Mouse (Mus musculus): ENCODE measurements at regions not wholly inside any gene's neighbourhood (a gene's known extent, or its start where the extent isn't known, plus 50 kb on each side); places are given as distances from the start of the nearest gene placed in this dataset.
A peak's percentile ranks its signal among the peaks of the same experiment; 100 is the strongest.

DNA sequence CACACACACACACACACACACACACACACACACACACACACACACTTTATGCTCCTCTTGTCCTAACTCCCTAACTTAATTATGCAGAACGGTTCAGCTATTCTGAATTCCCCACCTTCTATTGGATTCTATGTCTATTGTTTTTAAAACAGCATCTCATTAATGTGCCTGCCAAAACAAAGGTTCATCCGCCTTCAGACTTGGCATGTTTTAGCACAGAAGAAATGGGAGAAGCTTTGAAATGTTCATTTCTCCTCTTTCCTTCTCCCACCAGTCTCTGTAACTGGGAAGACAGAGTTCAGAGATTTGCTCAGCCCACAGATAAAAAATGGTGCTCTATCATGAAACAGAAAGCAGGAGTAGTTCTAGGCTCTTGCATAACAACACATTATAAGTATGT lies 90.1 kb upstream of the Ankfn1 start:
- ATAC-seq (ENCODE audit: insufficient number of reproducible peaks, insufficient read depth, low FRiP score, low TSS enrichment, low read depth): no peak
- 81% methylated on average over 2 of the region's 2 CpGs for WGBS

DNA sequence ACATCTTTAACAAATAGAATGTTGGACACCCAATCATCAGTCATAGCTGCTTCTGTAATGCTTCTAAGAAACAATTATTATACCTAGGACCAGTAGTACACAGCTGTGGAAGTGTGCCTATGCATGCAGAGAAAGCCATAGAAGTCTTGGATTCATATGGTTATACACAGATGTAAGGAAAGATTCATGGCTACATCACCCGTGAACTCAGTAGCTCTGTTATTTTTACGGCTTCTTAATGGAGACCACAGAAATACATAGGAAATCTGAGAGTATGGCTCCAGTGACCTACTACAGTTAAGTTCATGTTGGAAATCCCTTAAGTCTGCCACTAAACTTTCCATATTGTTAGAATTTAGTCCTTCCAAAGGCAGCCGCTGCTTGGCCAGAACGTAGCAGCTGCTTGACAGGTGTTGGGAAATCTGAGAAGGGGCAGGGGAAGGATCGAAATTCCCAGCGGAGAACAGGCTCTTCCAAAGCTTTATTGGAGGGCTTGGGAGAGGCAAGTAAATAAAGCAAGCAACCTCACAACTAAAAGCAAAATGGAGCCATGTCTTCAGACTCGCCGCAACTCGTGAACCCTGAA lies 78.8 kb upstream of the Ankfn1 start:
- H3K4me3 ChIP-seq (replicated peaks): no peak overlapping the region
- peaks cover 8% of the 10 kb centered on the region; the same call in 1 of the 2 replicates for H3K27me3 ChIP-seq
- WGBS: 36% methylated on average over 9 of the region's 9 CpGs
- H3K4me1 ChIP-seq (replicated peaks): peaks cover 14% of the 10 kb centered on the region
- H3K4me2 ChIP-seq: peak overlapping the region; percentile 13; the same call in 1 of the 2 replicates
- no peaks in the 10 kb centered on the region for H3K9me3 ChIP-seq
- 0 out of 2 replicates have a peak overlapping the region, but pooled peaks have one; percentile 9 for H3K27ac ChIP-seq
- no peaks in the 10 kb centered on the region for H3K36me3 ChIP-seq
- peak; percentile 71; the same call in 1 of the 2 replicates for ATAC-seq (ENCODE audit: insufficient number of reproducible peaks, insufficient read depth, low FRiP score, low TSS enrichment, low read depth)
- no peak overlapping the region for H3K9ac ChIP-seq (replicated peaks)

More for the DNA sequence above, 90.1 kb upstream of the Ankfn1 start:
- Histone ChIP-seq H3K36me3 (no peaks in the 10 kb centered on the region), H3K4me1 (replicated peaks) (no peaks in the 10 kb centered on the region), H3K4me3 (replicated peaks) (no peak overlapping the region), H3K9ac (replicated peaks) (no peak overlapping the region), H3K9me3 (no peaks in the 10 kb centered on the region), H3K4me2 (no peak overlapping the region), H3K27me3 (no peaks in the 10 kb centered on the region; the same call in 1 of the 2 replicates), H3K27ac (no peak overlapping the region)

- H3K4me1 ChIP-seq (replicated peaks): 0 out of 2 replicates have a peak, but pooled peaks cover 5% of the 10 kb centered on the region
Observed at GRCm38 (mm10) chr11:89841853-89842252, 64.4 kb upstream of the Ankfn1 start.

DNA sequence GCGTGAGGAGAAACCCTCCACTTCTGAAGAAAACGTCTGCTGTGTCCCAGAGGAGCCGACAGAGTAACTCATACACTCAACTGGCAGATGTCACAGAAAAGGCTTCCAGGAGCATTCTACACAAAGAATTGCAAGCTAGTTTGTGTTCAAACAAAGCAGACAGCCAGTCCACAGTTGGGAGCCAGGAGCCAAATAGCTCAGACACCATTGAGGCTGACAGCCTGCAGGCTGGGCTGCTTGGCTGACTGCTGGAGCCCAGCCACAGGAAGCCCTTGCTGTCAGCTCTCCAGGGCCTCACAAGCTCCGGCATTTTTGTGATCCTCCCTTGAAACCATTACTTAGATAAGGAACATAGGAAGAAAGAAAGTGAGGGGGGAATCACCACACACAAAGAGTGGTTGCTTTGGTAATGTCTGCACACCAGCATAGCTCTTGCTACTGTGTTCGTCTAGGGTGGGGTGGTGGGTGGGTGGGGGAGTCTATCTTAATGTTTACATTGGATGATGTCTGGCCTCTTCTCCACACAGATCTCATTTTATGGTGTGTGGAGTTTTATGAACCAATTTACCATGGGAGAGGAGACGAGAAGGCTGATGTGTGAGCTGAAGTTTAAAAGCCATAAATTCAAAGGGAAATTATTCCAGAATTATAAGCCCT lies 62.3 kb upstream of the Ankfn1 start:
- no peak overlapping the region for H3K27ac ChIP-seq
- 32% methylated on average over 6 of the region's 6 CpGs for WGBS
- no peak for ATAC-seq (ENCODE audit: insufficient number of reproducible peaks, insufficient read depth, low FRiP score, low TSS enrichment, low read depth)
- H3K9ac ChIP-seq (replicated peaks): no peak overlapping the region
- H3K36me3 ChIP-seq: no peaks in the 10 kb centered on the region
- no peaks in the 10 kb centered on the region for H3K27me3 ChIP-seq
- H3K9me3 ChIP-seq: no peaks in the 10 kb centered on the region
- H3K4me3 ChIP-seq (replicated peaks): no peak overlapping the region
- H3K4me1 ChIP-seq (replicated peaks): 0 out of 2 replicates have a peak, but pooled peaks cover 5% of the 10 kb centered on the region
- H3K4me2 ChIP-seq: no peak overlapping the region

More at GRCm38 (mm10) chr11:89841853-89842252, 64.4 kb upstream of the Ankfn1 start:
- H3K4me3 ChIP-seq (replicated peaks): no peak overlapping the region
- no peak overlapping the region for H3K4me2 ChIP-seq
- H3K36me3 ChIP-seq: no peaks in the 10 kb centered on the region
- H3K27ac ChIP-seq: no peak overlapping the region
- no peaks in the 10 kb centered on the region for H3K9me3 ChIP-seq
- no peaks in the 10 kb centered on the region for H3K27me3 ChIP-seq
- H3K9ac ChIP-seq (replicated peaks): no peak overlapping the region
- ATAC-seq (ENCODE audit: insufficient number of reproducible peaks, insufficient read depth, low FRiP score, low TSS enrichment, low read depth): no peak

- Histone ChIP-seq H3K27me3 (no peaks in the 10 kb centered on the region), H3K4me2 (no peak overlapping the region), H3K9me3 (no peaks in the 10 kb centered on the region), H3K9ac (replicated peaks) (no peak overlapping the region), H3K36me3 (no peaks in the 10 kb centered on the region), H3K4me3 (replicated peaks) (no peak overlapping the region), H3K4me1 (replicated peaks) (0 out of 2 replicates have a peak, but pooled peaks cover 5% of the 10 kb centered on the region), H3K27ac (no peak overlapping the region)
- WGBS: 100% methylated on average over 1 of the region's 1 CpGs
- no peak for ATAC-seq (ENCODE audit: insufficient number of reproducible peaks, insufficient read depth, low FRiP score, low TSS enrichment, low read depth)
Observed at GRCm38 (mm10) chr11:89837995-89838394, 60.5 kb upstream of the Ankfn1 start.

DNA sequence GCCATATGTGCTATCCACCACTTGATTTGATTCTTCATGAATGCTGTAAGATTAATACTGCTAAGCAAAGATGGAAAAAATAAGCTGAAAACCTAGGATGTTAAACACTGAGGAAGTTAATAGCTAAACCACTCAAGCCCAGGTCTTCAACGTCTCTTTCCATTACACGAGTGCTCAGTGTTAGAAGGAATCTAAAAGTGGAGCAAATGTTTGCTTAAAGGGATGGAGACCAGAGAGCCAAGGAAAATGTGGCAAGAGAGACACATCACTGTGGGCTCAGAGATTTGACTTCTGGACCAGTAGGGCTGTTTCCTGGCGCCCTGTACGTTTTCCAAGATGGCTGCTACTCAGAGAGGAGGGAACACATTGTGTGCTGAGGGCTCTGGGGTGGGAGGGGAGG lies 59.4 kb upstream of the Ankfn1 start:
- 89% methylated on average over 4 of the region's 4 CpGs for WGBS
- ATAC-seq (ENCODE audit: insufficient number of reproducible peaks, insufficient read depth, low FRiP score, low TSS enrichment, low read depth): no peak
- no peak overlapping the region for H3K4me3 ChIP-seq (replicated peaks)

DNA sequence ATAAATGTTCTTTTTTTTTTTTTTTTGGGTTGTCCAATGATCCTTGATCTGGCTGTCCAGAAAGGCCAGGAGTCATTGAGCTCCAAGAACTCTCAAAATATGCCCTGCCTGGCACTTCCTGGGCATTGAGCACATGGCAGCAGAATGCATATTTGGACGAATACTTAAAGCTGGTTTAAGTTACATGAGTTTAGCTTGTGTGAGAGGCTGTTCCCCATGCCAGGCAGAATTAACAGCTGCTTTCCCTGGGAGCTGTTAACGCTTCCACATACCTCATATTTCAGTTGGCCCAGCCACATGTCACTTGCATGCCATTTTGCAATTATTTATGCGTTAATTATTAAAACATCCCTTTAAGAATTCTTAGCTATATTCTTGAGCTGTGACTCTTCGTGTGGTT lies 56.6 kb upstream of the Ankfn1 start:
- no peak overlapping the region for H3K4me3 ChIP-seq (replicated peaks)
- no peak for ATAC-seq (ENCODE audit: insufficient number of reproducible peaks, insufficient read depth, low FRiP score, low TSS enrichment, low read depth)
- H3K36me3 ChIP-seq: no peaks in the 10 kb centered on the region
- 0 out of 2 replicates have a peak, but pooled peaks cover 3% of the 10 kb centered on the region for H3K4me1 ChIP-seq (replicated peaks)
- H3K27ac ChIP-seq: no peak overlapping the region
- 70% methylated on average over 4 of the region's 4 CpGs for WGBS
- no peaks in the 10 kb centered on the region for H3K27me3 ChIP-seq
- H3K9me3 ChIP-seq: no peaks in the 10 kb centered on the region
- no peak overlapping the region for H3K4me2 ChIP-seq
- H3K9ac ChIP-seq (replicated peaks): no peak overlapping the region

More for the DNA sequence above, 59.4 kb upstream of the Ankfn1 start:
- H3K4me2 ChIP-seq: no peak overlapping the region
- H3K9me3 ChIP-seq: no peaks in the 10 kb centered on the region
- H3K4me1 ChIP-seq (replicated peaks): 0 out of 2 replicates have a peak, but pooled peaks cover 5% of the 10 kb centered on the region
- H3K27me3 ChIP-seq: no peaks in the 10 kb centered on the region
- no peaks in the 10 kb centered on the region for H3K36me3 ChIP-seq
- H3K9ac ChIP-seq (replicated peaks): no peak overlapping the region
- no peak overlapping the region for H3K27ac ChIP-seq

DNA sequence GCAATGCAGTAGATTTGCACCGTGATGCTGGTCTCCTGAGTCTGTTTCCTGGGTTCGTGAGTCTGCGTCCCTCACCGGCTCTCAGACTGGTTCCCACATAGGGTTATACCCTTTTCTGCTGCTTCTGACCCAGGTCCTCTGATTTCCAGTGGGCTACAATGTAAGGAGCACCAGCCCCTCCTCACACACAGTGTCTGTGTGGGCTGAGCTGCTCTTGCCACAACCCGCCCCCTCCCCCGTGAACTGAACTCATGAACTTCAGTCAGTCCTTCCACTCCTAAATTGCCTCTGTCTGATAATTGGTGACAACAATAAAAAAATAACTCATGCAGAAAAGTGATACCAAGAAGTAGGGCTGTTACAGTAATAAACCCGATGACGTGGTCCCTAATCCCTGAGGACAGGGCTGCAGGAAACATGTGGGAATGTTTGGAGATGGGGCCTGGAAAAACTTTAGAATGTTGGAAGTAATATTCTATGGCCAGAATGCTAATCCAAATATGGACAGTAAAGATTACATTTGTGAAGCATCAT lies 54.2 kb upstream of the Ankfn1 start:
- H3K36me3 ChIP-seq: no peaks in the 10 kb centered on the region
- no peak; the same call in 1 of the 2 replicates for ATAC-seq (ENCODE audit: insufficient number of reproducible peaks, insufficient read depth, low FRiP score, low TSS enrichment, low read depth)
- 77% methylated on average over 8 of the region's 8 CpGs for WGBS
- no peak overlapping the region for H3K4me3 ChIP-seq (replicated peaks)
- H3K27ac ChIP-seq: no peak overlapping the region
- H3K27me3 ChIP-seq: no peaks in the 10 kb centered on the region
- no peak overlapping the region for H3K4me2 ChIP-seq
- 0 out of 2 replicates have a peak, but pooled peaks cover 3% of the 10 kb centered on the region for H3K4me1 ChIP-seq (replicated peaks)
- no peak overlapping the region for H3K9ac ChIP-seq (replicated peaks)
- H3K9me3 ChIP-seq: no peaks in the 10 kb centered on the region
